Mouse (Mus musculus) hindbrain, embryonic 14.5 days (tissue): ENCODE results near the gene Ctdnep1. TPM values are rescaled to one million over a fixed set of nuclear protein-coding genes. Genes with fewer than 3 reads are reported as not detected.

Source experiments
- ATAC-seq: fragments of 200-750 bp; cut with Nextera tagmentation; 2 replicates; pipeline ENCODE4 v1.8.0; 2017; ENCODE audit warnings: moderate number of reproducible peaks, mild to moderate bottlenecking, moderate TSS enrichment, moderate library complexity; ENCODE audit not compliant: low FRiP score
- DNase-seq: peaks from one replicate; pipeline ENCODE4 v3.0.0-alpha.2; 2015; ENCODE audit warnings: low spot score
- H3K27ac ChIP-seq: fragments of 300-500 bp; sonication (generic); 2 replicates; pipeline ENCODE4 v1.5.1; 2014; ENCODE audit warnings: mild to moderate bottlenecking, moderate library complexity
- H3K27me3 ChIP-seq: fragments of 300-500 bp; sonication (generic); 2 replicates; pipeline ENCODE4 v1.6.1; 2014; ENCODE audit warnings: mild to moderate bottlenecking, low read length, mixed read lengths; ENCODE audit not compliant: control insufficient read depth, insufficient read depth
- H3K36me3 ChIP-seq: fragments of 300-500 bp; sonication (generic); replicated peaks from 2 replicates; pipeline ENCODE4 v1.6.1; 2014; ENCODE audit not compliant: control insufficient read depth, insufficient read depth
- H3K4me1 ChIP-seq: fragments of 300-500 bp; sonication (generic); replicated peaks from 2 replicates; pipeline ENCODE4 v1.6.1; 2014; ENCODE audit warnings: antibody characterized with exemption, low read length, mixed read lengths; ENCODE audit not compliant: control insufficient read depth, insufficient read depth
- H3K4me2 ChIP-seq: fragments of 300-500 bp; sonication (generic); replicated peaks from 2 replicates; pipeline ENCODE4 v1.6.1; 2014; ENCODE audit warnings: mild to moderate bottlenecking, moderate library complexity
- H3K4me3 ChIP-seq: fragments of 300-500 bp; sonication (generic); replicated peaks from 2 replicates; pipeline ENCODE4 v1.5.1; 2014; ENCODE audit warnings: mild to moderate bottlenecking, low read length
- H3K9ac ChIP-seq: fragments of 300-500 bp; sonication (generic); 2 replicates; pipeline ENCODE4 v1.6.1; 2014
- H3K9me3 ChIP-seq: fragments of 300-500 bp; sonication (generic); 2 replicates; pipeline ENCODE4 v1.6.1; 2016; ENCODE audit warnings: low read length; ENCODE audit not compliant: control insufficient read depth
- WGBS: fragments of 180-500 bp; shearing (Covaris S2); extraction: QIAGEN DNeasy Blood & Tissue Kit; methylation state at CpG from one replicate; pipeline ENCODE4 v1.1.7; 2014; 5-methylcytosine and 5-hydroxymethylcytosine counted together
- polyA plus RNA-seq: library from polyadenylated mRNA; unstranded; fragments of >200 nt; fragmentation: Nextera tagmentation; extraction: Ambion mirVana; gene quantifications from 2 replicates; pipeline ENCODE4 v1.2.1, GENCODE M21; 2014

The Ctdnep1 gene
- polyA plus RNA-seq, 1 experiment from 2014 or later = 25.5 TPM

- Histone ChIP-seq H3K27me3 (no peaks in the 10 kb centered on the region), H3K4me3 (peak overlapping the region; percentile 78), H3K4me2 (peak overlapping the region; percentile 70), H3K9me3 (no peaks in the 10 kb centered on the region), H3K4me1 (peaks cover 9% of the 10 kb centered on the region), H3K36me3 (peaks cover 56% of the 10 kb centered on the region), H3K9ac (peak overlapping the region; percentile 91), H3K27ac (peak overlapping the region; percentile 92)
- DNase-seq (no peak), ATAC-seq (peak; percentile 13; the same call in 1 of the 2 replicates)
- WGBS = under 1% methylated on average over 15 of the region's 15 CpGs
Observed at GRCm38 (mm10) chr11:69991711-69992110, 10.8 kb downstream of the Ctdnep1 start.

DNA sequence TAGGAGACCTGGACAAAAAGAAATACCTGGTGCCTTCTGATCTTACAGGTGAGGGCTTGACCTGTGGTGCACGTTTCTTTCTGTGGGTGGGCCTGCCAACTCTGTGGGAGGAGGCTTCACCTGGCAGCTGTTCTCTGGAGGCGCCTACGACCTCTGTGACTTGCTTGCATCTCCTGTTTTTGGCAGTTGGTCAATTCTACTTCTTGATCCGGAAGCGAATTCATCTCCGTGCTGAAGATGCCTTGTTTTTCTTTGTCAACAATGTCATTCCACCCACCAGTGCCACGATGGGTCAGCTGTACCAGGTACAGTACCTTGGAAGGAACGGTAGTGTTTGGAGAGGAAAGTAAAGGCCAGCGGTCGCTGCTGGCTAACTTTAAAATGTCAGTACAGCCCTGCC is 11.4 kb downstream of the Ctdnep1 start:
- WGBS = 88% methylated on average over 10 of the region's 10 CpGs

GRCm38 (mm10) chr11:69992932-69993331 is 12.0 kb downstream of the Ctdnep1 start:
- peaks cover 46% of the 10 kb centered on the region for H3K36me3 ChIP-seq
- peak overlapping the region; percentile 78 for H3K4me3 ChIP-seq
- WGBS = 95% methylated on average over 3 of the region's 3 CpGs
- peak overlapping the region; percentile 91; the same call in 1 of the 2 replicates for H3K9ac ChIP-seq
- DNase-seq = no peak
- no peak for ATAC-seq
- no peak overlapping the region for H3K27ac ChIP-seq
- H3K9me3 ChIP-seq = no peaks in the 10 kb centered on the region
- peak overlapping the region; percentile 70 for H3K4me2 ChIP-seq
- H3K27me3 ChIP-seq = no peaks in the 10 kb centered on the region
- peaks cover 17% of the 10 kb centered on the region for H3K4me1 ChIP-seq

More for the DNA sequence above, 11.4 kb downstream of the Ctdnep1 start:
- Histone ChIP-seq H3K4me2 (peak overlapping the region; percentile 70), H3K27ac (no peak overlapping the region), H3K27me3 (no peaks in the 10 kb centered on the region), H3K4me1 (peaks cover 11% of the 10 kb centered on the region), H3K36me3 (peaks cover 49% of the 10 kb centered on the region), H3K4me3 (peak overlapping the region; percentile 78), H3K9ac (peak overlapping the region; percentile 91), H3K9me3 (no peaks in the 10 kb centered on the region)
- ATAC-seq = no peak
- DNase-seq = no peak

- H3K36me3 ChIP-seq = peaks cover 46% of the 10 kb centered on the region
- peak overlapping the region; percentile 61 for H3K4me3 ChIP-seq
- peak overlapping the region; percentile 43 for H3K4me2 ChIP-seq
- WGBS = 84% methylated on average over 11 of the region's 11 CpGs
- DNase-seq (no peak), ATAC-seq (no peak)
- no peak overlapping the region for H3K9ac ChIP-seq
- H3K27me3 ChIP-seq = no peaks in the 10 kb centered on the region
- peaks cover 20% of the 10 kb centered on the region for H3K4me1 ChIP-seq
- no peak overlapping the region for H3K27ac ChIP-seq
- no peaks in the 10 kb centered on the region for H3K9me3 ChIP-seq
Observed at GRCm38 (mm10) chr11:69994401-69995090, 13.6 kb downstream of the Ctdnep1 start.

DNA sequence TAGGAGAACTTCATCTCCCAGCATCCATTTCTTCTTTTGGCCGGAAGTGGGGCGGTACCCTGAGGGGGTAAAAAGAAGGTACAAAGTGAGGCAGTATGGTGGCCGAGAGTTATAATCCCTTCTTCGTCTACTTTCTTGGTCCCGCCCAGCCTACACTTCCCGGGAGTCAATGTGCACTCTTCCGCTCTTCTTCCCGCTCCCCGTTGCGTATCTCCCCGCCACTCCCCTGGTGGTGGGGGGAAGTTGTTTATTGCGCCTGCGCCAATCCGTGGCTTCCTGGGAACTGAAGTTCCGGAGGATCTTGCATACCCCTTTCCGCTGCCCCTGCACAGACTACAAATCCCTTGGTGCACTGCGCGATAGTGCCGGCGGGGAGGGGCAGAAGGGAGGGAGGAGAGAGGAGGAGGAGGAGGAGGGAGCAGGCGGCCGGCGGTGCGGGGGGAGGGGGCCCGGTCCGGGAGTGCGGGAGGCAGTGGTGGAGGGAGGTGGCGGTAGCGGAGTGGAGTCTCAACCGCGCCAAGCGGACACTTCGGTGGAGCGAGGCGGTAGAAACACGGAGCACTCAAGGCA is 14.5 kb downstream of the Ctdnep1 start, which contains the start of gene Phf23:
Phf23 (plus strand) TSS at position 387 of the 570 bp plus-strand sequence.
- peak within 1 kb of the TSS; percentile 61 for H3K4me3 ChIP-seq
- no peaks in the 10 kb centered on the region for H3K27me3 ChIP-seq
- WGBS = 0% methylated on average over 36 of the region's 36 CpGs
- DNase-seq (peak; percentile 96), ATAC-seq (peak; percentile 85)
- peak within 1 kb of the TSS; percentile 62 for H3K4me2 ChIP-seq
- peaks cover 44% of the 10 kb centered on the region for H3K36me3 ChIP-seq
- H3K27ac ChIP-seq = peak within 1 kb of the TSS; percentile 91
- H3K4me1 ChIP-seq = peaks cover 20% of the 10 kb centered on the region
- H3K9me3 ChIP-seq = no peaks in the 10 kb centered on the region
- H3K9ac ChIP-seq = peak within 1 kb of the TSS; percentile 76

- no peaks in the 10 kb centered on the region for H3K27me3 ChIP-seq
- H3K4me2 ChIP-seq = peak overlapping the region; percentile 62
- ATAC-seq (0 out of 2 replicates have a peak, but pooled peaks have one; percentile 0), DNase-seq (no peak)
- WGBS = 2% methylated on average over 62 of the region's 66 CpGs
- H3K4me1 ChIP-seq = peaks cover 23% of the 10 kb centered on the region
- no peaks in the 10 kb centered on the region for H3K9me3 ChIP-seq
- H3K9ac ChIP-seq = peak overlapping the region; percentile 76
- H3K36me3 ChIP-seq = peaks cover 44% of the 10 kb centered on the region
- peak overlapping the region; percentile 91 for H3K27ac ChIP-seq
- peak overlapping the region; percentile 61 for H3K4me3 ChIP-seq
Observed at GRCm38 (mm10) chr11:69996161-69997061, 15.5 kb downstream of the Ctdnep1 start.

- peak; percentile 57 for DNase-seq
- Histone ChIP-seq H3K4me2 (peak overlapping the region; percentile 62), H3K27me3 (no peaks in the 10 kb centered on the region), H3K4me1 (peaks cover 30% of the 10 kb centered on the region), H3K27ac (peak overlapping the region; percentile 91), H3K36me3 (peaks cover 44% of the 10 kb centered on the region), H3K9ac (peak overlapping the region; percentile 76), H3K4me3 (peak overlapping the region; percentile 61), H3K9me3 (no peaks in the 10 kb centered on the region)
- 1% methylated on average over 40 of the region's 44 CpGs for WGBS
- ATAC-seq = peak; percentile 18; the same call in 1 of the 2 replicates
Observed at GRCm38 (mm10) chr11:69997070-69997509, 16.1 kb downstream of the Ctdnep1 start.

GRCm38 (mm10) chr11:69998567-69999491 is 17.9 kb downstream of the Ctdnep1 start:
- Histone ChIP-seq H3K9ac (no peak overlapping the region), H3K27me3 (no peaks in the 10 kb centered on the region), H3K4me2 (no peak overlapping the region), H3K9me3 (no peaks in the 10 kb centered on the region), H3K36me3 (peaks cover 33% of the 10 kb centered on the region), H3K4me3 (peak overlapping the region; percentile 61; the same call in 1 of the 2 replicates), H3K27ac (no peak overlapping the region), H3K4me1 (peaks cover 37% of the 10 kb centered on the region)
- 94% methylated on average over 27 of the region's 27 CpGs for WGBS
- DNase-seq (no peak), ATAC-seq (no peak)
